Mouse (Mus musculus): Measurements from ENCODE around the gene 4930442H23Rik. TPM values are rescaled to one million over a fixed set of nuclear protein-coding genes. Genes with fewer than 3 reads are reported as not detected.

The 4930442H23Rik gene
- polyA plus RNA-seq, 1 experiment from 2014 or later: 0.07 TPM

GRCm38 (mm10) chr10:81216260-81216659 lies 32.6 kb upstream of the 4930442H23Rik start:
- Histone ChIP-seq H3K4me1 (replicated peaks; ENCODE audit: control insufficient read depth, insufficient read depth) (no peaks in the 10 kb centered on the region), H3K9ac (ENCODE audit: low read length) (no peak overlapping the region), H3K36me3 (ENCODE audit: control insufficient read depth, insufficient read depth, low read length) (no peaks in the 10 kb centered on the region), H3K27me3 (ENCODE audit: control insufficient read depth, insufficient read depth, low read length) (no peaks in the 10 kb centered on the region), H3K27ac (replicated peaks) (no peak overlapping the region), H3K9me3 (ENCODE audit: control insufficient read depth, low read length) (no peaks in the 10 kb centered on the region), H3K4me3 (ENCODE audit: low read depth, low read length) (no peak overlapping the region), H3K4me2 (replicated peaks; ENCODE audit: low read depth) (no peak overlapping the region)
- TF ChIP-seq EP300 (optimal IDR thresholded peaks at IDR 0.05) (no peak), CTCF (IDR thresholded peaks at IDR 0.05; ENCODE audit: low read depth) (no peak)
- 88% methylated on average over 6 of the region's 6 CpGs for WGBS
- ATAC-seq (ENCODE audit: low FRiP score, low TSS enrichment): no peak
- DNase-seq (ENCODE audit: low spot score): no peak

GRCm38 (mm10) chr10:81210154-81210553 lies 26.5 kb upstream of the 4930442H23Rik start:
- no peak for ATAC-seq (ENCODE audit: low FRiP score, low TSS enrichment)
- Histone ChIP-seq H3K9me3 (ENCODE audit: control insufficient read depth, low read length) (no peaks in the 10 kb centered on the region), H3K4me1 (replicated peaks; ENCODE audit: control insufficient read depth, insufficient read depth) (no peaks in the 10 kb centered on the region), H3K36me3 (ENCODE audit: control insufficient read depth, insufficient read depth, low read length) (no peaks in the 10 kb centered on the region), H3K4me3 (ENCODE audit: low read depth, low read length) (no peak overlapping the region), H3K9ac (ENCODE audit: low read length) (no peak overlapping the region), H3K27me3 (ENCODE audit: control insufficient read depth, insufficient read depth, low read length) (no peaks in the 10 kb centered on the region), H3K27ac (replicated peaks) (no peak overlapping the region), H3K4me2 (replicated peaks; ENCODE audit: low read depth) (no peak overlapping the region)
- WGBS: 94% methylated on average over 5 of the region's 5 CpGs
- TF ChIP-seq EP300 (optimal IDR thresholded peaks at IDR 0.05) (no peak), CTCF (IDR thresholded peaks at IDR 0.05; ENCODE audit: low read depth) (peak; percentile 48)
- DNase-seq (ENCODE audit: low spot score): no peak

- no peak overlapping the region for H3K9ac ChIP-seq (ENCODE audit: low read length)
Measured at GRCm38 (mm10) chr10:81204137-81204536, 20.5 kb upstream of the 4930442H23Rik start.

GRCm38 (mm10) chr10:81202978-81203720 lies 19.5 kb upstream of the 4930442H23Rik start:
- peak; percentile 83 for ATAC-seq (ENCODE audit: low FRiP score, low TSS enrichment)
- peak; percentile 86 for DNase-seq (ENCODE audit: low spot score)
- H3K4me3 ChIP-seq (ENCODE audit: low read depth, low read length): no peak overlapping the region
- TF ChIP-seq CTCF (IDR thresholded peaks at IDR 0.05; ENCODE audit: low read depth): 0 out of 2 replicates have a peak, but pooled peaks have one; percentile 4
- no peak for TF ChIP-seq EP300 (optimal IDR thresholded peaks at IDR 0.05)
- WGBS: 64% methylated on average over 8 of the region's 8 CpGs
- H3K36me3 ChIP-seq (ENCODE audit: control insufficient read depth, insufficient read depth, low read length): no peaks in the 10 kb centered on the region
- H3K9ac ChIP-seq (ENCODE audit: low read length): no peak overlapping the region
- no peak overlapping the region for H3K4me2 ChIP-seq (replicated peaks; ENCODE audit: low read depth)
- H3K27ac ChIP-seq (replicated peaks): no peak overlapping the region
- H3K27me3 ChIP-seq (ENCODE audit: control insufficient read depth, insufficient read depth, low read length): no peaks in the 10 kb centered on the region
- no peaks in the 10 kb centered on the region for H3K4me1 ChIP-seq (replicated peaks; ENCODE audit: control insufficient read depth, insufficient read depth)
- no peaks in the 10 kb centered on the region for H3K9me3 ChIP-seq (ENCODE audit: control insufficient read depth, low read length)

More at GRCm38 (mm10) chr10:81204137-81204536, 20.5 kb upstream of the 4930442H23Rik start:
- WGBS: 62% methylated on average over 4 of the region's 4 CpGs
- Histone ChIP-seq H3K4me1 (replicated peaks; ENCODE audit: control insufficient read depth, insufficient read depth) (no peaks in the 10 kb centered on the region), H3K4me3 (ENCODE audit: low read depth, low read length) (no peak overlapping the region), H3K27me3 (ENCODE audit: control insufficient read depth, insufficient read depth, low read length) (no peaks in the 10 kb centered on the region), H3K27ac (replicated peaks) (no peak overlapping the region), H3K4me2 (replicated peaks; ENCODE audit: low read depth) (no peak overlapping the region), H3K9me3 (ENCODE audit: control insufficient read depth, low read length) (no peaks in the 10 kb centered on the region), H3K36me3 (ENCODE audit: control insufficient read depth, insufficient read depth, low read length) (no peaks in the 10 kb centered on the region)
- ATAC-seq (ENCODE audit: low FRiP score, low TSS enrichment) (no peak), DNase-seq (ENCODE audit: low spot score) (no peak)
- TF ChIP-seq CTCF (IDR thresholded peaks at IDR 0.05; ENCODE audit: low read depth) (no peak), EP300 (optimal IDR thresholded peaks at IDR 0.05) (no peak)

GRCm38 (mm10) chr10:81201807-81202758 lies 18.4 kb upstream of the 4930442H23Rik start, which contains the start of gene Nmrk2:
Nmrk2 (minus strand) TSS chr10:81202051.
- no peaks in the 10 kb centered on the region for H3K36me3 ChIP-seq (ENCODE audit: control insufficient read depth, insufficient read depth, low read length)
- DNase-seq (ENCODE audit: low spot score) (no peak), ATAC-seq (ENCODE audit: low FRiP score, low TSS enrichment) (no peak)
- no peaks in the 10 kb centered on the region for H3K9me3 ChIP-seq (ENCODE audit: control insufficient read depth, low read length)
- H3K4me1 ChIP-seq (replicated peaks; ENCODE audit: control insufficient read depth, insufficient read depth): no peaks in the 10 kb centered on the region
- WGBS: 58% methylated on average over 13 of the region's 13 CpGs
- no peak for TF ChIP-seq EP300 (optimal IDR thresholded peaks at IDR 0.05)
- no peak for TF ChIP-seq CTCF (IDR thresholded peaks at IDR 0.05; ENCODE audit: low read depth)
- H3K4me2 ChIP-seq (replicated peaks; ENCODE audit: low read depth): no peak within 1 kb of the TSS
- H3K27me3 ChIP-seq (ENCODE audit: control insufficient read depth, insufficient read depth, low read length): no peaks in the 10 kb centered on the region
- H3K4me3 ChIP-seq (ENCODE audit: low read depth, low read length): no peak within 1 kb of the TSS
- no peak within 1 kb of the TSS for H3K9ac ChIP-seq (ENCODE audit: low read length)
- H3K27ac ChIP-seq (replicated peaks): no peak within 1 kb of the TSS
